Mouse (Mus musculus): ENCODE measurements around the gene Col4a3bp.
"Not testable (repeated sequence)": the region's sequence is repeated elsewhere in the genome, so short reads cannot be mapped to it uniquely, and the experiment has no call there.

The Col4a3bp gene

GRCm38 (mm10) chr13:96653041-96653440 lies 110.6 kb downstream of the Col4a3bp start:
- DNase-seq (ENCODE audit: low spot score) = no peak

GRCm38 (mm10) chr13:96656673-96657072 lies 114.3 kb downstream of the Col4a3bp start:
- DNase-seq (ENCODE audit: low spot score) = no peak

- DNase-seq (ENCODE audit: low spot score) = no peak
Observed at GRCm38 (mm10) chr13:96658936-96659335, 116.5 kb downstream of the Col4a3bp start.

- no peak for DNase-seq (ENCODE audit: low spot score)
Observed at GRCm38 (mm10) chr13:96660095-96660860, 117.9 kb downstream of the Col4a3bp start.

- DNase-seq (ENCODE audit: low spot score) = not testable (repeated sequence)
Observed at GRCm38 (mm10) chr13:96663120-96663519, 120.7 kb downstream of the Col4a3bp start.

GRCm38 (mm10) chr13:96664419-96664974 lies 122.1 kb downstream of the Col4a3bp start:
- DNase-seq (ENCODE audit: low spot score) = no peak

- no peak for DNase-seq (ENCODE audit: low spot score)
Observed at GRCm38 (mm10) chr13:96670019-96670405, 127.6 kb downstream of the Col4a3bp start.

GRCm38 (mm10) chr13:96670406-96671077 lies 128.1 kb downstream of the Col4a3bp start, which contains the start of gene Hmgcr:
TSS of gene Hmgcr (minus strand) at chr13:96670936.
- DNase-seq (ENCODE audit: low spot score) = peak; percentile 95

GRCm38 (mm10) chr13:96671078-96671905 lies 128.9 kb downstream of the Col4a3bp start:
- DNase-seq (ENCODE audit: low spot score) = no peak

- DNase-seq (ENCODE audit: low spot score) = no peak
Observed at GRCm38 (mm10) chr13:96671906-96672234, 129.5 kb downstream of the Col4a3bp start.

GRCm38 (mm10) chr13:96672276-96672675 lies 129.9 kb downstream of the Col4a3bp start:
- no peak for DNase-seq (ENCODE audit: low spot score)

GRCm38 (mm10) chr13:96673817-96674216 lies 131.4 kb downstream of the Col4a3bp start:
- no peak for DNase-seq (ENCODE audit: low spot score)

GRCm38 (mm10) chr13:96675756-96676155 lies 133.3 kb downstream of the Col4a3bp start:
- DNase-seq (ENCODE audit: low spot score) = no peak

- no peak for DNase-seq (ENCODE audit: low spot score)
Observed at GRCm38 (mm10) chr13:96677071-96677470, 134.7 kb downstream of the Col4a3bp start.

- no peak for DNase-seq (ENCODE audit: low spot score)
Observed at GRCm38 (mm10) chr13:96678616-96679015, 136.2 kb downstream of the Col4a3bp start.

- no peak for DNase-seq (ENCODE audit: low spot score)
Observed at GRCm38 (mm10) chr13:96680163-96681087, 138.0 kb downstream of the Col4a3bp start.

GRCm38 (mm10) chr13:96681088-96681620 lies 138.7 kb downstream of the Col4a3bp start:
- DNase-seq (ENCODE audit: low spot score) = no peak

- no peak for DNase-seq (ENCODE audit: low spot score)
Observed at GRCm38 (mm10) chr13:96684779-96685178, 142.4 kb downstream of the Col4a3bp start.

- DNase-seq (ENCODE audit: low spot score) = no peak
Observed at GRCm38 (mm10) chr13:96687261-96687660, 144.8 kb downstream of the Col4a3bp start.

Data from T-cell, adult 2 months (primary cell).